Mouse (Mus musculus) neural tube, embryonic 11.5 days (tissue): ENCODE measurements around the gene Atxn1. TPM values are rescaled to one million over a fixed set of nuclear protein-coding genes. Genes with fewer than 3 reads are reported as not detected.

Experiments
- ATAC-seq: fragments of 200-750 bp; cut with Nextera tagmentation; 2 replicates; pipeline ENCODE4 v1.8.0; 2017; ENCODE audit warnings: moderate number of reproducible peaks, mild to moderate bottlenecking, moderate TSS enrichment, moderate library complexity; ENCODE audit not compliant: insufficient read depth, low FRiP score, low TSS enrichment
- DNase-seq: peaks from one replicate; pipeline ENCODE4 v3.0.0-alpha.2; 2015; ENCODE audit warnings: low spot score
- H3K27ac ChIP-seq: fragments of 300-500 bp; sonication (generic); 2 replicates; pipeline ENCODE4 v1.5.1; 2014; ENCODE audit warnings: low read depth, mild to moderate bottlenecking, low read length
- H3K27me3 ChIP-seq: fragments of 300-500 bp; sonication (generic); 2 replicates; pipeline ENCODE4 v1.6.1; 2014; ENCODE audit warnings: mild to moderate bottlenecking, low read length, mixed read lengths; ENCODE audit not compliant: control insufficient read depth, insufficient read depth
- H3K36me3 ChIP-seq: fragments of 300-500 bp; sonication (generic); 2 replicates; pipeline ENCODE4 v1.6.1; 2014; ENCODE audit warnings: mild to moderate bottlenecking, low read length, moderate library complexity, mixed read lengths; ENCODE audit not compliant: control insufficient read depth, insufficient read depth
- H3K4me1 ChIP-seq: fragments of 300-500 bp; sonication (generic); 2 replicates; pipeline ENCODE4 v1.6.1; 2014; ENCODE audit warnings: low read length, mixed read lengths; ENCODE audit not compliant: control insufficient read depth, insufficient read depth
- H3K4me2 ChIP-seq: fragments of 300-500 bp; sonication (generic); 2 replicates; pipeline ENCODE4 v1.6.1; 2014; ENCODE audit warnings: low read depth, mild to moderate bottlenecking, moderate library complexity
- H3K4me3 ChIP-seq: fragments of 300-500 bp; sonication (generic); 2 replicates; pipeline ENCODE4 v1.5.1; 2014; ENCODE audit warnings: low read depth, low read length
- H3K9ac ChIP-seq: fragments of 300-500 bp; sonication (generic); 2 replicates; pipeline ENCODE4 v1.6.1; 2014; ENCODE audit warnings: mild to moderate bottlenecking, low read length
- H3K9me3 ChIP-seq: fragments of 300-500 bp; sonication (generic); 2 replicates; pipeline ENCODE4 v1.6.1; 2016; ENCODE audit warnings: low read length; ENCODE audit not compliant: control insufficient read depth
- WGBS: fragments of 180-500 bp; shearing (Covaris S2); extraction: QIAGEN DNeasy Blood & Tissue Kit; methylation state at CpG from one replicate; pipeline ENCODE4 v1.1.7; 2014; 5-methylcytosine and 5-hydroxymethylcytosine counted together
- polyA plus RNA-seq: library from polyadenylated mRNA; unstranded; fragments of >200 nt; fragmentation: Nextera tagmentation; extraction: Ambion mirVana; gene quantifications from 2 replicates; pipeline ENCODE4 v1.2.1, GENCODE M21; 2014

The Atxn1 gene
- 1.1 and 1.5 TPM in 2 replicates for polyA plus RNA-seq

GRCm38 (mm10) chr13:45964853-45965593 is at the start of gene Atxn1:
TSS of gene Atxn1 (minus strand) at chr13:45965008.
- peaks cover 5% of the 10 kb centered on the region; the same call in 1 of the 2 replicates for H3K4me1 ChIP-seq
- no peaks in the 10 kb centered on the region for H3K36me3 ChIP-seq
- H3K9ac ChIP-seq = peak within 1 kb of the TSS; percentile 85
- peak within 1 kb of the TSS; percentile 82 for H3K4me3 ChIP-seq
- peak within 1 kb of the TSS; percentile 94 for H3K27ac ChIP-seq
- no peaks in the 10 kb centered on the region for H3K9me3 ChIP-seq
- 0 out of 2 replicates have a peak, but pooled peaks cover 2% of the 10 kb centered on the region for H3K27me3 ChIP-seq
- under 1% methylated on average over 25 of the region's 53 CpGs for WGBS
- DNase-seq (peak; percentile 80), ATAC-seq (peak; percentile 46)
- H3K4me2 ChIP-seq = peak within 1 kb of the TSS; percentile 80

DNA sequence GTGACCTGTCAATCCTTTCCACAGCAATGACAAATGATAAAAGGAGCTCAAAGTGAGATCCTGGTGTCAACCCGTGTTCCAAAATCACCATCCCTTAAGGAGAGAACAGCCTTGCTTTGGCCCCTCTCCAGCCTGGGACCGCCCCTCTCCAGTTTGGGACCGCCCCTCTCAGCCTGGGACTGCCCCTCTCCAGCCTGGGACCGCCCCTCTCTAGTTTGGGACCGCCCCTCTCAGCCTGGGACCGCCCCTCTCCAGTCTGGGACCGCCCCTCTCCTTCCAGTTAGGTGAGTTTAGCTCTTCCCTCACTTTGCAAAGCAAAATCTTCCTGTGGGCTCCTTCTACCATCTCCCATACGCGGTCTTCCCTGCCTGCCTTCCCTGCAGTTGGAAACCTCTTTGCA is 46.4 kb upstream of the Atxn1 start:
- Histone ChIP-seq H3K9ac (no peak overlapping the region), H3K4me1 (peaks cover 6% of the 10 kb centered on the region; the same call in 1 of the 2 replicates), H3K27me3 (no peaks in the 10 kb centered on the region), H3K4me3 (no peak overlapping the region), H3K4me2 (no peak overlapping the region), H3K9me3 (no peaks in the 10 kb centered on the region), H3K36me3 (no peaks in the 10 kb centered on the region), H3K27ac (no peak overlapping the region)
- DNase-seq (no peak), ATAC-seq (no peak)
- WGBS = 33% methylated on average over 9 of the region's 9 CpGs

GRCm38 (mm10) chr13:46010075-46010474 is 45.3 kb upstream of the Atxn1 start:
- H3K4me1 ChIP-seq = peaks cover 6% of the 10 kb centered on the region; the same call in 1 of the 2 replicates
- no peak overlapping the region for H3K4me3 ChIP-seq
- ATAC-seq (no peak), DNase-seq (no peak)
- no peak overlapping the region for H3K9ac ChIP-seq
- no peak overlapping the region for H3K27ac ChIP-seq
- no peaks in the 10 kb centered on the region for H3K27me3 ChIP-seq
- 85% methylated on average over 12 of the region's 12 CpGs for WGBS
- H3K4me2 ChIP-seq = no peak overlapping the region
- no peaks in the 10 kb centered on the region for H3K36me3 ChIP-seq
- H3K9me3 ChIP-seq = no peaks in the 10 kb centered on the region

GRCm38 (mm10) chr13:46008831-46009666 is 44.2 kb upstream of the Atxn1 start:
- Histone ChIP-seq H3K4me1 (peaks cover 6% of the 10 kb centered on the region; the same call in 1 of the 2 replicates), H3K9me3 (no peaks in the 10 kb centered on the region), H3K36me3 (no peaks in the 10 kb centered on the region), H3K4me2 (peak overlapping the region; percentile 26), H3K9ac (peak overlapping the region; percentile 15), H3K4me3 (no peak overlapping the region), H3K27me3 (no peaks in the 10 kb centered on the region), H3K27ac (no peak overlapping the region)
- 11% methylated on average over 30 of the region's 30 CpGs for WGBS
- DNase-seq = peak; percentile 41
- no peak for ATAC-seq

GRCm38 (mm10) chr13:46006211-46007102 is 41.6 kb upstream of the Atxn1 start:
- Histone ChIP-seq H3K9ac (no peak overlapping the region), H3K27me3 (no peaks in the 10 kb centered on the region), H3K4me3 (no peak overlapping the region), H3K36me3 (no peaks in the 10 kb centered on the region), H3K27ac (no peak overlapping the region), H3K4me2 (no peak overlapping the region), H3K9me3 (no peaks in the 10 kb centered on the region), H3K4me1 (peaks cover 6% of the 10 kb centered on the region; the same call in 1 of the 2 replicates)
- DNase-seq (peak; percentile 59), ATAC-seq (peak; percentile 80)
- 26% methylated on average over 4 of the region's 4 CpGs for WGBS

DNA sequence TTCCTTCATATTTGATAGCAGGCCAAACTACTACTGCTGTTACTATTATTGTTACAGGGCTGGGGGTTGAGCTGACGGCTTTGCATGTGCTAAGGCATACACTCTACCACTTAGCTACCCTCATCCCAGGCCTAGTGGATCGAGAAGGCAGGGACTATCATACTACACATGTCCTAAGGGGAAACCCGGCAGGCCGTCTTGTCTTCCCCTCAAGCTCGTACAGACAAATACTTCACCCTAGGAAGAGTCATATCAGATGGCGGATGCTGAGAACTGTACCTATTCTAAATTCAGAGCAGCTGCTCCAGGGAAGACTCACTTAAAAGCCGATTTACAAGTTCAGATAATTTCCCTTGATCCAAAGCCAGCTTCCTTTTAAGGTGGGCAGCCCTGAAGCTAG is 40.8 kb upstream of the Atxn1 start:
- H3K36me3 ChIP-seq = no peaks in the 10 kb centered on the region
- ATAC-seq (no peak), DNase-seq (no peak)
- no peaks in the 10 kb centered on the region for H3K9me3 ChIP-seq
- H3K27ac ChIP-seq = no peak overlapping the region
- H3K4me1 ChIP-seq = peaks cover 6% of the 10 kb centered on the region; the same call in 1 of the 2 replicates
- H3K4me3 ChIP-seq = no peak overlapping the region
- H3K9ac ChIP-seq = no peak overlapping the region
- WGBS = 77% methylated on average over 7 of the region's 7 CpGs
- H3K27me3 ChIP-seq = no peaks in the 10 kb centered on the region
- no peak overlapping the region for H3K4me2 ChIP-seq

DNA sequence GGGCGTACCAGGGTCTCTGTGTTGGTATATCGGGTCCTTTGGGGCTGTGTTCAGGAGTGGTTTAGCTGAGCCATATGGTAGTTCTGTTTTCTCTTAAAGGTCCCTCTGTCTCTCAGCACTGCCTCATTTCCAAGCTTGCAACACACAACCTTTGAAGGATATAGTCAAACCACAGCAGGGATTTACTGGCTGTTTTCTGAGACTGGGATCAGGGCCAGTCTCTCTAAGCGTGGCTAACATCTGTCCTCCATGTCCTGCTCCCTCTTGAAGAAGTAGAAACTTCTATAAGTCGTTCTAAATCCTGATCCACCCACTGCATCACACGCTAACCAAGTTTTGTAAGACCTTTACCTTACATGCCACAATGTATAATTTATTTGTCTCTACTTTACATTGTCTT is 36.5 kb upstream of the Atxn1 start:
- ATAC-seq (no peak), DNase-seq (no peak)
- Histone ChIP-seq H3K4me1 (no peaks in the 10 kb centered on the region), H3K4me2 (no peak overlapping the region), H3K9ac (no peak overlapping the region), H3K36me3 (no peaks in the 10 kb centered on the region), H3K27me3 (no peaks in the 10 kb centered on the region), H3K4me3 (no peak overlapping the region), H3K9me3 (no peaks in the 10 kb centered on the region), H3K27ac (no peak overlapping the region)
- WGBS = 84% methylated on average over 5 of the region's 5 CpGs

DNA sequence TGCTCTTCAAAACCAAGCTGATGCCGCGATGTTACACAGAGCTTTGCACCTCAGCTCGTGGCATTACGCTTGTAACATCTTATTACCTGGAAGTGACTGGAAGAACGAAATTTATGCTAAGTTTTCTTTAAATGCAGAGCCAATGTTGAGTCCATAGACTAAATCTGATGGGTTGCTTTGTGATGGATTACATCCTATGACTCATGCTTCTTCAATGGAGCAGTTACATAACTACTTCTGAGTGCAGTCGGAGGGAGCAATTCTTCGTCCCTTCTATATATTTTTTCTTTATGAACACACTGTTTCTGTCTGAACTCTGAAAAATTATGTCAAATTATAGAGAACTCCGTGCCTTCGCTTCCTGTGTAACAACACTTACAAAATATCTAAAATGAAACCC is 28.1 kb upstream of the Atxn1 start:
- DNase-seq (no peak), ATAC-seq (no peak)
- H3K4me2 ChIP-seq = no peak overlapping the region
- H3K36me3 ChIP-seq = no peaks in the 10 kb centered on the region
- H3K9me3 ChIP-seq = no peaks in the 10 kb centered on the region
- no peak overlapping the region for H3K27ac ChIP-seq
- no peak overlapping the region for H3K9ac ChIP-seq
- no peaks in the 10 kb centered on the region for H3K4me1 ChIP-seq
- WGBS = 86% methylated on average over 9 of the region's 9 CpGs
- H3K4me3 ChIP-seq = no peak overlapping the region
- no peaks in the 10 kb centered on the region for H3K27me3 ChIP-seq
